Mouse (Mus musculus) adrenal gland, adult 18-20 months (tissue): Measurements from ENCODE around the gene Dapl1. TPM values are rescaled to one million over a fixed set of nuclear protein-coding genes. Genes with fewer than 3 reads are reported as not detected.

Experiments
- DNase-seq, 2 experiments: peaks; one replicate each; pipeline ENCODE4 v3.0.0; 2021 to 2022; ENCODE audit warnings: low spot score in 2 of 2
- long read RNA-seq, 2 experiments: library from polyadenylated mRNA; stranded (forward); transcript quantifications; one replicate each; pipeline ENCODE4 v2.0.0; 2021
- total RNA-seq, 2 experiments: library from RNA; stranded (reverse); gene quantifications; 1 replicate in 1 of 2; 2 replicates in 1 of 2; pipeline ENCODE4 v1.2.3; 2021

The Dapl1 gene
- total RNA-seq, result not detected
- long read RNA-seq, experiment 1, result 0 reads
- long read RNA-seq, experiment 2, result 0 reads

GRCm38 (mm10) chr2:59484438-59484837 lies at the start of gene Dapl1:
TSS of gene Dapl1 (plus strand) at chr2:59484653.
- no peak for DNase-seq

- DNase-seq, result no peak
Measured at GRCm38 (mm10) chr2:59434820-59435219, 49.6 kb upstream of the Dapl1 start.

GRCm38 (mm10) chr2:59437684-59438393 lies 46.6 kb upstream of the Dapl1 start:
- peak; percentile 74 to 82 for DNase-seq

GRCm38 (mm10) chr2:59438479-59438935 lies 45.9 kb upstream of the Dapl1 start:
- peak; percentile 32 to 38 for DNase-seq

GRCm38 (mm10) chr2:59439824-59440223 lies 44.6 kb upstream of the Dapl1 start:
- no peak for DNase-seq

- DNase-seq, result peak; percentile 66 to 68
Measured at GRCm38 (mm10) chr2:59440481-59440880, 44.0 kb upstream of the Dapl1 start.

GRCm38 (mm10) chr2:59441681-59442080 lies 42.8 kb upstream of the Dapl1 start:
- no peak for DNase-seq

- DNase-seq, result no peak
Measured at GRCm38 (mm10) chr2:59446671-59447070, 37.8 kb upstream of the Dapl1 start.

- DNase-seq, result no peak
Measured at GRCm38 (mm10) chr2:59447712-59448111, 36.7 kb upstream of the Dapl1 start.

- DNase-seq, result no peak
Measured at GRCm38 (mm10) chr2:59448516-59448915, 35.9 kb upstream of the Dapl1 start.

GRCm38 (mm10) chr2:59448921-59449320 lies 35.5 kb upstream of the Dapl1 start:
- DNase-seq, result no peak

- no peak for DNase-seq
Measured at GRCm38 (mm10) chr2:59451675-59452074, 32.8 kb upstream of the Dapl1 start.

- DNase-seq, result no peak
Measured at GRCm38 (mm10) chr2:59452102-59452501, 32.4 kb upstream of the Dapl1 start.

- DNase-seq, result no peak
Measured at GRCm38 (mm10) chr2:59462086-59462485, 22.4 kb upstream of the Dapl1 start.

GRCm38 (mm10) chr2:59463428-59464182 lies 20.8 kb upstream of the Dapl1 start:
- no peak for DNase-seq

GRCm38 (mm10) chr2:59465671-59466070 lies 18.8 kb upstream of the Dapl1 start:
- no peak for DNase-seq

- no peak for DNase-seq
Measured at GRCm38 (mm10) chr2:59466358-59466757, 18.1 kb upstream of the Dapl1 start.

- DNase-seq, result no peak
Measured at GRCm38 (mm10) chr2:59467085-59467484, 17.4 kb upstream of the Dapl1 start.

- no peak for DNase-seq
Measured at GRCm38 (mm10) chr2:59467976-59468375, 16.5 kb upstream of the Dapl1 start.

GRCm38 (mm10) chr2:59469590-59470245 lies 14.7 kb upstream of the Dapl1 start:
- no peak for DNase-seq

- no peak for DNase-seq
Measured at GRCm38 (mm10) chr2:59470326-59471031, 14.0 kb upstream of the Dapl1 start.
